Mouse (Mus musculus) myocyte (in vitro differentiated cells): Measurements from ENCODE around the gene Gm17728.

Experiments used
- CEBPB ChIP-seq: IDR thresholded peaks from 2 replicates; pipeline ENCODE4 v1.6.1; 2011; ENCODE audit warnings: mild to moderate bottlenecking, moderate library complexity; ENCODE audit not compliant: poor library complexity, insufficient read depth, severe bottlenecking
- E2F4 ChIP-seq: IDR thresholded peaks from one replicate; pipeline ENCODE4 v1.6.1; 2011; ENCODE audit warnings: mild to moderate bottlenecking, control low read depth, moderate library complexity; ENCODE audit not compliant: insufficient read depth
- MAX ChIP-seq: IDR thresholded peaks from one replicate; pipeline ENCODE4 v1.6.1; 2011; ENCODE audit warnings: low read depth, mild to moderate bottlenecking, control low read depth
- MYOD1 ChIP-seq, 3 experiments: IDR thresholded peaks; one replicate each; pipeline ENCODE4 v1.6.1; 2011; ENCODE audit warnings: control low read depth in 2 of 3, low read depth in 2 of 3, mild to moderate bottlenecking in 2 of 3, moderate library complexity in 1 of 3; ENCODE audit not compliant: insufficient read length in 2 of 3, control insufficient read depth in 1 of 3
- MYOG ChIP-seq, 3 experiments: IDR thresholded peaks; one replicate each; pipeline ENCODE4 v1.6.1; 2011; ENCODE audit warnings: control low read depth in 2 of 3, low read depth in 2 of 3, mild to moderate bottlenecking in 2 of 3; ENCODE audit not compliant: insufficient read length in 2 of 3, control insufficient read depth in 1 of 3, insufficient read depth in 1 of 3
- POLR2A ChIP-seq: IDR thresholded peaks from one replicate; pipeline ENCODE4 v1.6.1; 2011; ENCODE audit warnings: low read depth, mild to moderate bottlenecking, control low read depth, moderate library complexity; ENCODE audit not compliant: insufficient read length
- POLR2AphosphoS2 ChIP-seq: IDR thresholded peaks from one replicate; pipeline ENCODE4 v1.6.1; 2011; ENCODE audit warnings: low read depth, control low read depth; ENCODE audit not compliant: insufficient read length
- TCF12 ChIP-seq: IDR thresholded peaks from one replicate; pipeline ENCODE4 v1.6.1; 2011; ENCODE audit warnings: mild to moderate bottlenecking, control low read depth; ENCODE audit not compliant: poor library complexity, insufficient read depth, severe bottlenecking
- TCF3 ChIP-seq: IDR thresholded peaks from one replicate; pipeline ENCODE4 v1.6.1; 2011; ENCODE audit warnings: low read depth, control low read depth; ENCODE audit not compliant: insufficient read length
- USF1 ChIP-seq: IDR thresholded peaks from one replicate; pipeline ENCODE4 v1.6.1; 2011; ENCODE audit warnings: low read depth, mild to moderate bottlenecking, control low read depth, moderate library complexity

GRCm38 (mm10) chr17:9460904-9461303, 39.0 kb downstream of the Gm17728 start:
- TF ChIP-seq CEBPB (no peak), POLR2A (no peak), TCF12 (peak; percentile 69), TCF3 (peak; percentile 31), USF1 (no peak), MYOG (IDR thresholded peaks at IDR 0.05; ENCODE audit: control insufficient read depth in 1 of 3, insufficient read depth in 1 of 3, insufficient read length in 2 of 3, low read depth in 2 of 3) (peak in 1 of 3 experiments; percentile 29), MAX (no peak), E2F4 (no peak), MYOD1 (IDR thresholded peaks at IDR 0.05; ENCODE audit: control insufficient read depth in 1 of 3, insufficient read length in 2 of 3, low read depth in 2 of 3) (peak; percentile 85 to 99 (median 98)), POLR2AphosphoS2 (no peak)
